Mouse (Mus musculus): ENCODE results near the gene Cacna2d3. TPM values are rescaled to one million over a fixed set of nuclear protein-coding genes. Genes with fewer than 3 reads are reported as not detected.
A peak's percentile ranks its signal among the peaks of the same experiment; 100 is the strongest.

The Cacna2d3 gene
- polyA plus RNA-seq, 1 experiment from 2014 or later = 38.5 TPM

DNA sequence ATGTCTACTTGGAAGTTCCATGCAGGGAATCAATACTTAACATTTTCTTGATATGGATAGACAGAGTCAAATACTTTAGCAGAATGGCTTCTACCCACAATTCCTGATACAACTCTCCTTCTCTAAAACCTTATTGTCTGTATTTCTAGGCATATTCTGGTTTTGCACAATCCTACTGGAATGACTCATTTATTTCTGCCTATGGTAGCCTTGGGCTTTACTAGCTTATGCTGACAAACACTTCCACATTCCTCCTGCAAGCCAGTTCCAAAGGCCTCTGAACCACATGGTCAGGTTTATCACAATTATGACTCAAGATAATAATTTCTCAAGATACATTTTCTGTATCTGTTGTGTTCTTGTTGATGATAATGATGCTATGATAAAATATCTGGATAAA, 336.2 kb downstream of the Cacna2d3 start:
- no peak for ATAC-seq (ENCODE audit: low FRiP score, low TSS enrichment)
- no peak for DNase-seq
- Histone ChIP-seq H3K36me3 (ENCODE audit: control insufficient read depth, insufficient read depth, low read length) (no peaks in the 10 kb centered on the region), H3K4me3 (replicated peaks; ENCODE audit: low read depth, low read length) (no peak overlapping the region), H3K9me3 (ENCODE audit: control insufficient read depth, low read length) (no peaks in the 10 kb centered on the region), H3K4me1 (ENCODE audit: control insufficient read depth, insufficient read depth, low read length) (no peaks in the 10 kb centered on the region), H3K4me2 (ENCODE audit: low read length) (no peak overlapping the region), H3K27ac (replicated peaks; ENCODE audit: low read depth, low read length) (no peak overlapping the region), H3K27me3 (ENCODE audit: control insufficient read depth, insufficient read depth, low read length) (no peaks in the 10 kb centered on the region), H3K9ac (replicated peaks; ENCODE audit: low read length) (no peak overlapping the region)

DNA sequence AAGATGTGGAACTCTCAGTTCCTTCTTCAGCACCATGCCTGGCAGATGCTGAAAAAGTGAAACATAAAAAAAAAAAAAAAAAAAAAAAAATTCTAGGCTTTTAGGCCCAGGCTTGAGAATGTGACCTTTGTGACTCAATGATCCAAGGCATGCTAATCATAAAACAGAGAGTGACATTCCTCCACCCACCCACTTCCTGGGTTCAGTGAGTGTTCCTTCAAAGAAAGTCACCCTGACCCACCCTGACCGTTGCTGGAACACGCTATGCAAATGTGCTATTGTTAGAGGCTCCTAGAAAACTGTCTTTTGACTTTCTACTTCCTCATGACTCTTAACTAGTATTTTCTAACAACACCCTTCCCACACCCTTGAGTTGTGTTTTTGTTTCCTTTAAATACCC, 338.9 kb downstream of the Cacna2d3 start:
- H3K27me3 ChIP-seq (ENCODE audit: control insufficient read depth, insufficient read depth, low read length) = no peaks in the 10 kb centered on the region
- H3K27ac ChIP-seq (replicated peaks; ENCODE audit: low read depth, low read length) = no peak overlapping the region
- no peak overlapping the region for H3K4me2 ChIP-seq (ENCODE audit: low read length)
- no peaks in the 10 kb centered on the region for H3K9me3 ChIP-seq (ENCODE audit: control insufficient read depth, low read length)
- H3K36me3 ChIP-seq (ENCODE audit: control insufficient read depth, insufficient read depth, low read length) = no peaks in the 10 kb centered on the region
- WGBS = 86% methylated on average over 2 of the region's 2 CpGs
- H3K4me3 ChIP-seq (replicated peaks; ENCODE audit: low read depth, low read length) = no peak overlapping the region
- no peaks in the 10 kb centered on the region for H3K4me1 ChIP-seq (ENCODE audit: control insufficient read depth, insufficient read depth, low read length)
- ATAC-seq (ENCODE audit: low FRiP score, low TSS enrichment) (no peak), DNase-seq (no peak)
- no peak overlapping the region for H3K9ac ChIP-seq (replicated peaks; ENCODE audit: low read length)

DNA sequence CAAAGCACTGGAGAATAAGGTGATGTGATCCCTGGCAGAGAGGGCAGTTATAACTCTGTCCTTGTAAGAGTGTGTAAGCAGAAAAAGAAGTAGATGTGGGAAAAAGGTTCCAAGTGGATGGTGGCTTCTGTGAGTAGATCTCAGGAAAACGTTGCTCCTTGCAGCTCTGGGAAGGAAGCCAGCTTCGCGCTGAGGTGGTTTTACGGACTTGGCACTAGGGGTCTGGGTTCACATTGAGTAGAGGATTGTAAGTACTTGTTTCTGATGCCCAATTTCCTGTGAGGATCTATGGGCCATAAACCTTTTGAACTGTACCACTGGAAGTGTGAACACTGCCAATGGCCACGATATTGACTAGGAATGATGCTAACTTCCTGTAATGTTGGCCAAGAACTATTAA, 354.8 kb downstream of the Cacna2d3 start:
- Histone ChIP-seq H3K36me3 (ENCODE audit: control insufficient read depth, insufficient read depth, low read length) (no peaks in the 10 kb centered on the region), H3K9me3 (ENCODE audit: control insufficient read depth, low read length) (no peaks in the 10 kb centered on the region), H3K4me3 (replicated peaks; ENCODE audit: low read depth, low read length) (no peak overlapping the region), H3K27ac (replicated peaks; ENCODE audit: low read depth, low read length) (no peak overlapping the region), H3K4me1 (ENCODE audit: control insufficient read depth, insufficient read depth, low read length) (no peaks in the 10 kb centered on the region), H3K27me3 (ENCODE audit: control insufficient read depth, insufficient read depth, low read length) (no peaks in the 10 kb centered on the region), H3K4me2 (ENCODE audit: low read length) (no peak overlapping the region), H3K9ac (replicated peaks; ENCODE audit: low read length) (no peak overlapping the region)
- WGBS = 90% methylated on average over 5 of the region's 5 CpGs
- DNase-seq (no peak), ATAC-seq (ENCODE audit: low FRiP score, low TSS enrichment) (no peak)

DNA sequence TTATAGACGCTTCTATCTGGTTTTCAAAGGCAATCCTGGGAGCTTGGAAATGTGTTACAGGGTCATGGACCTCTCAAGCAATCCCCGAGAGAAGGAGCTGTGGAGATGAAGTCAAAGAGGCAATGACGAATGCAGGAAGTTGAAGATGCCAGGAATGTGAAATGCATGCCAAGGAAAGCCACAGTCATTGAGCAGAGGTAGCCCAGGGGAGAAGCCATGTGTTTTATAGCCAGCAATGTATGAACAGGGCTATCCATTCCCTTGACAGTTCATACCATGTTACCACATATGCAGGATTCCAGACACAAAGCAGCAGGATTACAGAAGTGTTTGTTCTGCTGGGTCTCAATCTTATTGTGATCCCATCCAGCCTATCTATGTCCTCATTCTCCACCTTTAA, 359.2 kb downstream of the Cacna2d3 start:
- DNase-seq = no peak
- H3K9me3 ChIP-seq (ENCODE audit: control insufficient read depth, low read length) = no peaks in the 10 kb centered on the region
- no peak overlapping the region for H3K27ac ChIP-seq (replicated peaks; ENCODE audit: low read depth, low read length)
- H3K27me3 ChIP-seq (ENCODE audit: control insufficient read depth, insufficient read depth, low read length) = no peaks in the 10 kb centered on the region
- H3K4me3 ChIP-seq (replicated peaks; ENCODE audit: low read depth, low read length) = no peak overlapping the region
- no peaks in the 10 kb centered on the region for H3K4me1 ChIP-seq (ENCODE audit: control insufficient read depth, insufficient read depth, low read length)
- no peaks in the 10 kb centered on the region for H3K36me3 ChIP-seq (ENCODE audit: control insufficient read depth, insufficient read depth, low read length)
- ATAC-seq (ENCODE audit: low FRiP score, low TSS enrichment) = no peak
- 66% methylated on average over 3 of the region's 3 CpGs for WGBS
- H3K9ac ChIP-seq (replicated peaks; ENCODE audit: low read length) = no peak overlapping the region
- no peak overlapping the region for H3K4me2 ChIP-seq (ENCODE audit: low read length)

DNA sequence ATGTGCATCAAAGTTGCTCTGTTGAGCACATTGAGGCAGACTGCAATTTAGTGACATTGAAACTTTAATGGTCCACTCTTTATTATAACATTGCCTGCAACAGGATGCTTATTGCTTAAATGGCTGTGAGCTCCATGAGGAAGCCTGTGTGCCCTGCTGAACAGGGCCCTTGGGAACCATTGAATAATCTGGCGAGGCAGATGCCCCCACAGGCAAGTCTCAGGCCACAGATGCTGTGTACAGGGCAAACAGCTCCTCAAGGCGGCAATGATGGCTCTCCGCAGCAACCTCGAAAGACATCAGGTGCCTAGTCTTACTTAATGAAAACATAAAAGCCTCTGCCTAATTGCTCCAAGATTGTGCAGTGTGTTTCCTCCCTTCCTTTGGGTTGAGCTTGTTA, 371.0 kb downstream of the Cacna2d3 start:
- Histone ChIP-seq H3K27me3 (ENCODE audit: control insufficient read depth, insufficient read depth, low read length) (no peaks in the 10 kb centered on the region), H3K4me1 (ENCODE audit: control insufficient read depth, insufficient read depth, low read length) (no peaks in the 10 kb centered on the region), H3K9ac (replicated peaks; ENCODE audit: low read length) (no peak overlapping the region), H3K36me3 (ENCODE audit: control insufficient read depth, insufficient read depth, low read length) (no peaks in the 10 kb centered on the region), H3K9me3 (ENCODE audit: control insufficient read depth, low read length) (no peaks in the 10 kb centered on the region), H3K27ac (replicated peaks; ENCODE audit: low read depth, low read length) (no peak overlapping the region), H3K4me3 (replicated peaks; ENCODE audit: low read depth, low read length) (no peak overlapping the region), H3K4me2 (ENCODE audit: low read length) (no peak overlapping the region)
- 62% methylated on average over 4 of the region's 4 CpGs for WGBS
- DNase-seq = no peak
- ATAC-seq (ENCODE audit: low FRiP score, low TSS enrichment) = no peak

DNA sequence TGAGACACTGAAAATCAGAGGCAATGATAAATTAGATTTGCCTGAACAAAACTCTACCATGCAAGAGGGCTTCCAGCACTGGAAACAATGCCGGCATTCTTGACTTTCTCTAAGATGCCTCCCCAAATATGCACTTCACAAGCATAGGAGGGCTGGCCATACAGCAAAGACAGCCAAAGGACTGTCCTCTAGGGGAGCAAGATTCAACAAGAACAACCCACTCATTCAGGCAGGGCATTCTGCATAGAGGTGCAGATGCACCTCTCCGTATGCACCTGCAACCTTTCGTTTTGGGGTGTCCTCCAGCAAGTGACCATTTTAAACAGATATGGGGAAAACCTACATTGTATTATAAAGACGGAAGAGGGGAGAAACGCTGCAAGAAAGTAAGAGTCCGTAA, 380.1 kb downstream of the Cacna2d3 start:
- 87% methylated on average over 6 of the region's 6 CpGs for WGBS
- no peak overlapping the region for H3K4me2 ChIP-seq (ENCODE audit: low read length)
- H3K4me1 ChIP-seq (ENCODE audit: control insufficient read depth, insufficient read depth, low read length) = peaks cover 15% of the 10 kb centered on the region; the same call in 1 of the 2 replicates
- H3K27me3 ChIP-seq (ENCODE audit: control insufficient read depth, insufficient read depth, low read length) = no peaks in the 10 kb centered on the region
- no peaks in the 10 kb centered on the region for H3K36me3 ChIP-seq (ENCODE audit: control insufficient read depth, insufficient read depth, low read length)
- DNase-seq (no peak), ATAC-seq (ENCODE audit: low FRiP score, low TSS enrichment) (no peak)
- peak overlapping the region; percentile 39 for H3K27ac ChIP-seq (replicated peaks; ENCODE audit: low read depth, low read length)
- no peak overlapping the region for H3K4me3 ChIP-seq (replicated peaks; ENCODE audit: low read depth, low read length)
- no peaks in the 10 kb centered on the region for H3K9me3 ChIP-seq (ENCODE audit: control insufficient read depth, low read length)
- no peak overlapping the region for H3K9ac ChIP-seq (replicated peaks; ENCODE audit: low read length)

DNA sequence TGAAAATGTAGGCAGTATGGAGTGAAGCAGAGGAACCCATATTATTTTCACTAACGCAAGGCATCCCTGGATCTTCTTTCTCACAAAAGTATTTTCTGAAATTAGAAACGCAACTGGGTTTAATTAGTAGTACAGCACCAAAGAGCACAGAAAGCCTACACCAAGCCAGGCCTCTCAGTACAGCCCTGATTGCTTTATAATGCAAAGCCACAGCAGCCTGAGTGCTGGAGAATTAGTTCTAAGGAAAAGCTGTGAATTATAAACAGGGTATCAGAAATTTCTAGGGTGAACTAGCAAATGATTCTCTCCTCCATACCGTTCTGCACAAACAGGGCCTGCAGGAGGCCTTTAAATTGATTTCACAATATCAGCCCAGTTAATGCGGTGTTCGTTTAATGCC, 380.9 kb downstream of the Cacna2d3 start:
- no peaks in the 10 kb centered on the region for H3K27me3 ChIP-seq (ENCODE audit: control insufficient read depth, insufficient read depth, low read length)
- peak; percentile 46 for DNase-seq
- no peaks in the 10 kb centered on the region for H3K9me3 ChIP-seq (ENCODE audit: control insufficient read depth, low read length)
- ATAC-seq (ENCODE audit: low FRiP score, low TSS enrichment) = no peak
- H3K4me1 ChIP-seq (ENCODE audit: control insufficient read depth, insufficient read depth, low read length) = peaks cover 15% of the 10 kb centered on the region; the same call in 1 of the 2 replicates
- H3K36me3 ChIP-seq (ENCODE audit: control insufficient read depth, insufficient read depth, low read length) = no peaks in the 10 kb centered on the region
- H3K27ac ChIP-seq (replicated peaks; ENCODE audit: low read depth, low read length) = peak overlapping the region; percentile 60; the same call in 1 of the 2 replicates
- no peak overlapping the region for H3K9ac ChIP-seq (replicated peaks; ENCODE audit: low read length)
- WGBS = 29% methylated on average over 5 of the region's 5 CpGs
- no peak overlapping the region for H3K4me3 ChIP-seq (replicated peaks; ENCODE audit: low read depth, low read length)
- no peak overlapping the region for H3K4me2 ChIP-seq (ENCODE audit: low read length)

DNA sequence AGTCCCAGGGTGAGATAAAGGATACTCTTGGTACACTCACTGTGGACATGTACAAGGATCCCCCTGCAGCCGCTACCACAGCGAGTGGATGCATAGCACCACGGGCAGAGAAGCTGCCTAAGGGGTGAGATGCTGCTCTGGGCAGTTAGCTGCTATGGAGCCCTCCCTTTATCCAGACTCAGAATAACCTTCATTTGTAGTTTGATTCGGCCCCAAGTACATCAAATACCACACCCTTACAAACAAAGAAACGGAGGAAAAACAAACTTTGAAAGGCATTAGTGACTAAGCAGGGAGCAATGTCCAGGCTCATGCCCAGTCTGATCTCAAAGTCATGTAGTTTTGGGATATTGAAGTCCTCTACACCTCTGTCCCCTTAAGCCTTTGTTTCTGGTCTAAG, 386.8 kb downstream of the Cacna2d3 start:
- DNase-seq (no peak), ATAC-seq (ENCODE audit: low FRiP score, low TSS enrichment) (no peak)
- H3K27ac ChIP-seq (replicated peaks; ENCODE audit: low read depth, low read length) = no peak overlapping the region
- H3K4me2 ChIP-seq (ENCODE audit: low read length) = no peak overlapping the region
- 0 out of 2 replicates have a peak, but pooled peaks cover under 1% of the 10 kb centered on the region for H3K4me1 ChIP-seq (ENCODE audit: control insufficient read depth, insufficient read depth, low read length)
- H3K36me3 ChIP-seq (ENCODE audit: control insufficient read depth, insufficient read depth, low read length) = no peaks in the 10 kb centered on the region
- H3K9ac ChIP-seq (replicated peaks; ENCODE audit: low read length) = no peak overlapping the region
- no peaks in the 10 kb centered on the region for H3K27me3 ChIP-seq (ENCODE audit: control insufficient read depth, insufficient read depth, low read length)
- WGBS = 89% methylated on average over 5 of the region's 5 CpGs
- no peak overlapping the region for H3K4me3 ChIP-seq (replicated peaks; ENCODE audit: low read depth, low read length)
- H3K9me3 ChIP-seq (ENCODE audit: control insufficient read depth, low read length) = no peaks in the 10 kb centered on the region

DNA sequence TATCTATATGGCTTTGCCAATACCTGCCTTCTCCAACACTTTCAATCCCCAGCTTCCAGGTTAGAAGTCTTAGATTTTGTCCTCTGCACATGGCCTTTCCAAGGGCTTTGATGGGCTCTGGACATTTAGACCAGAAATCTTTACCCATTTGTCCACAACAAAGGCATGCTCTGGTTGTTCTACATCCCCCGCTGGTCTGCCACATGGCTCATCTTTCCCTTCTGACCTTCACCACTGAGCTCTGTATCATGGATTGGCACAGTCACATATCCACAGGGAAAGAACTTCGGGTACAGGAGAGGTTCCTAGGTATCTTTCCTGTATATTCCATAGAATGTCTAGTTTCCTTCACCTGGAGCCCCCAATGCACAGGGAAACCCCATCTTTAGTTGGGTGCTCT, 387.4 kb downstream of the Cacna2d3 start:
- no peak overlapping the region for H3K9ac ChIP-seq (replicated peaks; ENCODE audit: low read length)
- H3K9me3 ChIP-seq (ENCODE audit: control insufficient read depth, low read length) = no peaks in the 10 kb centered on the region
- DNase-seq = no peak
- ATAC-seq (ENCODE audit: low FRiP score, low TSS enrichment) = no peak
- H3K4me2 ChIP-seq (ENCODE audit: low read length) = no peak overlapping the region
- H3K4me3 ChIP-seq (replicated peaks; ENCODE audit: low read depth, low read length) = no peak overlapping the region
- no peak overlapping the region for H3K27ac ChIP-seq (replicated peaks; ENCODE audit: low read depth, low read length)
- 85% methylated on average over 2 of the region's 2 CpGs for WGBS
- H3K27me3 ChIP-seq (ENCODE audit: control insufficient read depth, insufficient read depth, low read length) = no peaks in the 10 kb centered on the region
- H3K36me3 ChIP-seq (ENCODE audit: control insufficient read depth, insufficient read depth, low read length) = no peaks in the 10 kb centered on the region
- no peaks in the 10 kb centered on the region for H3K4me1 ChIP-seq (ENCODE audit: control insufficient read depth, insufficient read depth, low read length)

Data from midbrain, embryonic 14.5 days (tissue).